Mouse (Mus musculus) heart, postnatal 0 days (tissue): ENCODE data around the gene Spata46. TPM values are rescaled to one million over a fixed set of nuclear protein-coding genes. Genes with fewer than 3 reads are reported as not detected.

Experiments
- ATAC-seq: fragments of 200-750 bp; cut with Nextera tagmentation; 2 replicates; pipeline ENCODE4 v1.8.0; 2017; ENCODE audit warnings: low read depth, moderate number of reproducible peaks, moderate library complexity; ENCODE audit not compliant: insufficient read depth
- DNase-seq: peaks from one replicate; pipeline ENCODE4 v3.0.0-alpha.2; 2016; ENCODE audit warnings: low spot score
- H3K27ac ChIP-seq: fragments of 300-500 bp; sonication (generic); 2 replicates; pipeline ENCODE4 v1.5.1; 2014; ENCODE audit warnings: low read depth, mild to moderate bottlenecking
- H3K27me3 ChIP-seq: fragments of 300-500 bp; sonication (generic); 2 replicates; pipeline ENCODE4 v1.6.1; 2014; ENCODE audit warnings: low read length, mixed read lengths; ENCODE audit not compliant: control insufficient read depth, insufficient read depth
- H3K36me3 ChIP-seq: fragments of 300-500 bp; sonication (generic); replicated peaks from 2 replicates; pipeline ENCODE4 v1.6.1; 2014; ENCODE audit warnings: low read length, mixed read lengths; ENCODE audit not compliant: control insufficient read depth, insufficient read depth
- H3K4me1 ChIP-seq: fragments of 300-500 bp; sonication (generic); 2 replicates; pipeline ENCODE4 v1.6.1; 2014; ENCODE audit warnings: antibody characterized with exemption; ENCODE audit not compliant: control insufficient read depth, insufficient read depth
- H3K4me2 ChIP-seq: fragments of 300-500 bp; sonication (generic); 2 replicates; pipeline ENCODE4 v1.6.1; 2014; ENCODE audit warnings: low read depth, mild to moderate bottlenecking, low read length, moderate library complexity
- H3K4me3 ChIP-seq: fragments of 300-500 bp; sonication (generic); 2 replicates; pipeline ENCODE4 v1.5.1; 2014; ENCODE audit warnings: low read depth, low read length
- H3K9ac ChIP-seq: fragments of 300-500 bp; sonication (generic); replicated peaks from 2 replicates; pipeline ENCODE4 v1.6.1; 2014; ENCODE audit warnings: low read depth, low read length, mixed read lengths
- H3K9me3 ChIP-seq: fragments of 300-500 bp; sonication (generic); replicated peaks from 2 replicates; pipeline ENCODE4 v1.6.1; 2016; ENCODE audit warnings: low read length; ENCODE audit not compliant: control insufficient read depth
- CTCF ChIP-seq: IDR thresholded peaks from 2 replicates; pipeline ENCODE4 v1.5.1; 2016; ENCODE audit warnings: antibody characterized with exemption, control low read depth, low read depth
- EP300 ChIP-seq: IDR thresholded peaks from 2 replicates; pipeline ENCODE4 v1.6.1; 2016; ENCODE audit warnings: antibody characterized with exemption, low read depth
- WGBS: fragments of 180-500 bp; shearing (Covaris S2); extraction: QIAGEN DNeasy Blood & Tissue Kit; methylation state at CpG from one replicate; pipeline ENCODE4 v1.1.7; 2014; 5-methylcytosine and 5-hydroxymethylcytosine counted together
- polyA plus RNA-seq: library from polyadenylated mRNA; unstranded; fragments of >200 nt; fragmentation: Nextera tagmentation; extraction: Ambion mirVana; gene quantifications from 2 replicates; pipeline ENCODE4 v1.2.1, GENCODE M21; 2015
- total RNA-seq: library from RNA; depleted of rRNA; stranded (reverse); fragments of >200 nt; gene quantifications from 2 replicates; pipeline ENCODE4 v1.2.3, GENCODE M21; 2014; ENCODE audit warnings: low replicate concordance; rRNA removed

Gene Spata46
- not detected in 2 replicates for total RNA-seq
- 0.41 and 0.47 TPM in 2 replicates for polyA plus RNA-seq

- DNase-seq (no peak), ATAC-seq (no peak)
- H3K27me3 ChIP-seq, result no peaks in the 10 kb centered on the region
- no peak within 1 kb of the TSS for H3K4me3 ChIP-seq
- WGBS, result 91% methylated on average over 4 of the region's 4 CpGs
- no peak within 1 kb of the TSS for H3K4me2 ChIP-seq
- no peak within 1 kb of the TSS for H3K27ac ChIP-seq
- H3K9me3 ChIP-seq, result no peaks in the 10 kb centered on the region
- no peaks in the 10 kb centered on the region for H3K4me1 ChIP-seq
- H3K36me3 ChIP-seq, result no peaks in the 10 kb centered on the region
- TF ChIP-seq CTCF (no peak), EP300 (no peak)
- H3K9ac ChIP-seq, result no peak within 1 kb of the TSS
These were observed at the start of gene Spata46 for GRCm38 (mm10) chr1:170308503-170308902. Gene Spata46, plus strand, starts transcription at chr1:170308803.

GRCm38 (mm10) chr1:170270281-170270680 lies 38.3 kb upstream of the Spata46 start:
- ATAC-seq (no peak), DNase-seq (no peak)
- Histone ChIP-seq H3K27me3 (no peaks in the 10 kb centered on the region), H3K4me1 (no peaks in the 10 kb centered on the region), H3K9ac (no peak overlapping the region), H3K9me3 (peaks cover 7% of the 10 kb centered on the region), H3K27ac (no peak overlapping the region), H3K4me2 (no peak overlapping the region), H3K4me3 (no peak overlapping the region), H3K36me3 (no peaks in the 10 kb centered on the region)
- WGBS, result 64% methylated on average over 6 of the region's 6 CpGs
- TF ChIP-seq EP300 (no peak), CTCF (no peak)

- WGBS, result 65% methylated on average over 4 of the region's 4 CpGs
- ATAC-seq, result no peak
- TF ChIP-seq CTCF, result no peak
- Histone ChIP-seq H3K4me2 (no peak overlapping the region), H3K9me3 (peaks cover 12% of the 10 kb centered on the region), H3K36me3 (no peaks in the 10 kb centered on the region), H3K27me3 (no peaks in the 10 kb centered on the region), H3K4me1 (no peaks in the 10 kb centered on the region), H3K4me3 (no peak overlapping the region), H3K9ac (no peak overlapping the region), H3K27ac (no peak overlapping the region)
- no peak for DNase-seq
These were observed 37.9 kb upstream of the Spata46 start for GRCm38 (mm10) chr1:170270696-170271095.

- Histone ChIP-seq H3K9me3 (peaks cover 5% of the 10 kb centered on the region; the same call in 1 of the 2 replicates), H3K4me3 (no peak overlapping the region), H3K4me2 (no peak overlapping the region), H3K27me3 (no peaks in the 10 kb centered on the region), H3K27ac (no peak overlapping the region), H3K4me1 (no peaks in the 10 kb centered on the region), H3K9ac (no peak overlapping the region), H3K36me3 (no peaks in the 10 kb centered on the region)
- ATAC-seq (no peak), DNase-seq (no peak)
- TF ChIP-seq EP300 (no peak), CTCF (no peak)
These were observed 35.4 kb upstream of the Spata46 start for GRCm38 (mm10) chr1:170273252-170273651.

GRCm38 (mm10) chr1:170277016-170277415 lies 31.6 kb upstream of the Spata46 start, which contains the start of gene Sh2d1b1:
Gene Sh2d1b1, plus strand, starts transcription at chr1:170277320.
- Histone ChIP-seq H3K9ac (no peak within 1 kb of the TSS), H3K4me2 (no peak within 1 kb of the TSS), H3K4me3 (no peak within 1 kb of the TSS), H3K36me3 (no peaks in the 10 kb centered on the region), H3K4me1 (no peaks in the 10 kb centered on the region), H3K27ac (no peak within 1 kb of the TSS), H3K9me3 (peaks cover 5% of the 10 kb centered on the region; the same call in 1 of the 2 replicates), H3K27me3 (no peaks in the 10 kb centered on the region)
- DNase-seq (no peak), ATAC-seq (no peak)
- 39% methylated on average over 2 of the region's 3 CpGs for WGBS
- TF ChIP-seq CTCF (no peak), EP300 (no peak)

- Histone ChIP-seq H3K9ac (no peak overlapping the region), H3K36me3 (no peaks in the 10 kb centered on the region), H3K4me2 (no peak overlapping the region), H3K27me3 (no peaks in the 10 kb centered on the region), H3K4me1 (no peaks in the 10 kb centered on the region), H3K9me3 (no peaks in the 10 kb centered on the region), H3K27ac (no peak overlapping the region), H3K4me3 (no peak overlapping the region)
- DNase-seq (no peak), ATAC-seq (no peak)
- 63% methylated on average over 4 of the region's 4 CpGs for WGBS
- TF ChIP-seq EP300, result no peak
- TF ChIP-seq CTCF, result no peak
These were observed 26.0 kb upstream of the Spata46 start for GRCm38 (mm10) chr1:170282415-170283129.
